Mouse (Mus musculus): ENCODE results near the gene Srrm1.

Srrm1 gene

DNA sequence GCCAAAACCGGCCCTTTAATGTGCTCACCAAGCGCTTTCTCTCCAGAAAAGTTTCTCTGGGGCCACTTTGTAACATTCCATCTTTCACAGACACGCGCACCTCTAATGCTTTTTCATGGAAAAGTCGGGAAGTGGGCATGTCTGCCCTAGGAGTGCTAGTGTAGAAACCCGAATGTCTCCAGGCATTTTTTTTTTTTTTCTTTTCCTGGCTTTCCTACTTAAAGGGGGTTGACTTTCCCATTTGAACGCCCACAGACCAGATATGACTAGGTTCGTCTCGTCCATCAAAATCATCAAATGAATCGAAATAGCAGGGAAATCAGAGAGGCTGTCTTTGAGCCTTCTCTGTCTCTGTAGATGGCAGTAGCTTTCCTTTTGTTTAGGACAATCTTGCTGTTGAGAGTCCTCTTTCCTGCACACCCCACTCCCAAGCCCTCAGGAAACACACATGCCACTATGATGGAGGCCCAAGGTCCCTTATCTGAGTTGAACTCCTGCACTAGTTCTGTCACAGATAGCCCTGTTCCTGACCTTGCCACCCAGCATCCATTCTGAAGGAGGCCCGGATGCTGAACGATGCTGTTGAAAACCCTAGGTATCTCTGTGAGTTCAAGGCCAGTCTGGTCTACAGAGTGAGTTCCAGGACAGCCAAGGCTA lies 801 bp upstream of the Srrm1 start:
- no peak for DNase-seq (ENCODE audit: low spot score)

DNA sequence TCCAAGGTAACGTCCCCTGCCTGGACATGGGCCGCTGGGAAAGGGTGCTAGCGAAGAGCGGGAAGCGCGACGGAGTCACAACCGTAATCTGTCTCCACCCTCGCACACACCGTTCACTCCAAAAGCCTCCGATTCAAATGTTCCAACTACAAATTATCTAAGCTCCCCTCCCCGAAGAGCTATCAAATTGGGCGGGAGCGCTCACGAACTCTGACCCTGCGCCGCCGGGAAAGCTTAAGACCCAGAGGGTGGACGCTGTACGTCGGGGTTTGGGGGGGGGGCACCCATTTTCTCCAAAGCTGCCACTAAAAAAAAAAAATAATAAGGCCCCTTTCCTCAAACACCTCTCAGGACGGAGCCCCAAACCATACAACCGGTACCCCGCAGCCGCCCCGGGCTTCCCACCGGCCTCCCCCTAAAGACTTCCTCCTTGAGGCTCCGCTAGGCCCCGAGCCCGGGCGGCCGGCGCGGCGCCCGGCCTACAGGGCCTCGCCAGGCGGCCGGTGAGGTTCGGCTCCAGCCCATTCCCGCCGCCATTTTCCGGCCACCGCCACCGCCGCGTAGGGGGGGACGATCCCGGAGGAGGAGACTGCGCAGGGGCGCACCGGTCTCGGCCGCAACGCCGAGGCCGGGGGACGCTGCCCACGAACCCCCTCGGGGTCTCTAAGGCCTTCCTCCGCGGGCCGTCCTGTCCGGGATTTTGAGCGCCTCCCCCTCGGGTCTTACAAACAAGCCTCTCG lies 625 bp downstream of the Srrm1 start:
- peak; percentile 72 for DNase-seq (ENCODE audit: low spot score)

DNA sequence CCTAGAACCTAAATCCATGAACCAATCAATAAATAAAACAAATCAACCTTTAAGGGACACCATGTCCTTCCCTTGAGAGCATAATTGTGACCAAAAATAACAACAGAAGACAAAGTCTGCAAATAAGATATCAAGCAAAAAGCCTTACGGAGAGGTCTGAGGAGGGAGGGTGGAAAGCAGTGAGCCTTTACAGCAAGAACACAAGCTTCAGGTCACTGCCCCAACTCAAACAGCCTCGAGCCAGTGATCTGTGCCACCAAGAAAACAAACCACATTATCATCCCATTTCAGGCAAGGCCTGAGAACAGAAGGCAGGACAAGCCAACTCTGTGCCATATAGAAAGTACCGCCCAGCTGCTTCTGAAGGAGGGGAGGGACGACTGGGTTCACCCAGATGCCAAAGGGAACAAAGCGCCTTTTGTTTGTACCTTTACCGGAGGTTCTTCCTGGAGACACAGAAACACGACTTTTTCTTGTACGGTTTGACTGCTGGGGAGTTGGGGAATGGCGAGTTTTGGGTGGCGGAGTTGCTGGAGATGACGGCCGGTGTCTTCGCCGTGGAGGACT lies 15.7 kb downstream of the Srrm1 start:
- DNase-seq (ENCODE audit: low spot score), result no peak

DNA sequence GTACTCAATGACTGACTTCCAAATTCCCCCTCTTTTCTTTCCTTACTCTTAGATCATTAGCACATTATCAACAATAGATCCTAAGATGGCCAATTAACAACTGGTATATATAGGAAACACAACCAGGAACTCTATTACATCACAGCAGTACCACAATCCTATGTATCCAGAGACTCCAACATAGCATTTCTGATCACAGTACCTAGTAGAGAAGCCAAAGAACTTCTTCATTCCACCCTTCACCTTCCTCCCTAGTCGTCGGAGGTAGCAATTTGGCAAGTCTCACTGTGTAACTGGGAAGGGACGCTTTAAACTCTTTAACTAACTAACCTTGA lies 17.1 kb downstream of the Srrm1 start:
- DNase-seq (ENCODE audit: low spot score), result no peak

DNA sequence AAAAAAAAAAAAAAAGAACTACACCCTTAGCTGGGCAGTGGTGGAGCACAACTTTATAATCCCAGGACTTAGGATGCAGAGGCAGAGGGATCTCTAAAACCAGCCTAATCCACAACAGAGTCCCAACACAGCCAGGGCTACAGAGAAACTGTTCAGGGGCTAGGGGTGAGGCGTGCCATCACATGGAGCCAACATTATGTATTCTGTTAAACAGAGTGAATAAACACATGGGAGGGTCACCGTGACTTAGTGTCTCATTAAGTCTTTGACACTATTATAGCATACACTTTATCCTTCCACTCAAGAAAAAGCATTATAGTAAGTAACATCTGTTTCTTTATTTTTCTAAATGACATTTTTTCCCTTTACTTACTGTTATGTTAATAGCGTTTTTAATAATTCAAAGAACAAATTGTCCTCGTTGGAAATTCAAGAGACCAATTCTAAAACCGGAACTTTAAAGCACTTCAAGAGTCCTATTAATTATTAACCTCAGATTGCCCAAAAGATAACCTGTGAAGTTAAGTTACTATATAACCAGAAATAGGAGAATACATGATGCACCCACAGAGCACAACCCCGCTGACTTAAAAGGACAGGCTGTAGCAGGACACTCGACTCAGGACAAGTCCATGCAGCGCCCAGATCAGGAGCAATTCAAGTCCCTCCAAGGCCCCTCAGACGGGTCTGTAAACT lies 17.6 kb downstream of the Srrm1 start:
- DNase-seq (ENCODE audit: low spot score), result no peak

DNA sequence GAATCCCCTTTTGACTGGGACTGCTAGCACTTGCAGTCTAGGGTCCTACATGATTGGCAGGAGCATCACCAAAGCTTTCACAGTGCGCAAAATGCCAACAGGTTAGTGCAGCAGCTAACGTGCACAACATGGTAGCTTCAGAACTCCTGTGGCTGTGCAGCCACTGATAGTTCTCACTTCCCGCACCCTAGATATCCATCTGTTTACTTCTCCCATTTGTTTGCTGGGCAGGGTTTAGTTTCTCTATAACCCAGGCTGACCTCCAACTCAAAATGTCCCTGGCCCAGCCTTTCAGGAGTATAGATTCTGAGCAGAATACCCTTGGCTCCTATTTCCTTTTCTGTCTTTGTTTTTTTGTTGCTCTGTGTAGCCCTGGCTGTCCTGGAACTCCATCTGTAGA lies 26.7 kb downstream of the Srrm1 start:
- no peak for DNase-seq (ENCODE audit: low spot score)

DNA sequence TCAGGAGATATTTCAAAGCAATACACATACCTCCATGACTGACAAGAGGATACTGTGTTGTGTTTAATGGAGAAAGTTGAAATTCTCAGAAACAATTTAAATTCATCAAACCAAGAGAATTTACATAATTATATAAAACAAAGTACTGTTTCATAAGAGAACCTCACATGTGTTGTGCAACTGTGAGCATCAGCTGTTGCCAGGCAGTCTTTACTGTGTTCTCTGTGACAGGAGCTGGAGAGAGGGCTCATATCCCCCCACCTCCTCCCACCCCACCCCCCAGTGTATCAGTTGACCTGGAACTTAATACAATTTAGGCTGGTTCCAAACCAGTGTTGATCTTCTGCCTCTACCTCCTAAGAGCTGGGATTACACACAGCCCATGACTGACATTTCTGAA lies 27.1 kb downstream of the Srrm1 start:
- no peak for DNase-seq (ENCODE audit: low spot score)

DNA sequence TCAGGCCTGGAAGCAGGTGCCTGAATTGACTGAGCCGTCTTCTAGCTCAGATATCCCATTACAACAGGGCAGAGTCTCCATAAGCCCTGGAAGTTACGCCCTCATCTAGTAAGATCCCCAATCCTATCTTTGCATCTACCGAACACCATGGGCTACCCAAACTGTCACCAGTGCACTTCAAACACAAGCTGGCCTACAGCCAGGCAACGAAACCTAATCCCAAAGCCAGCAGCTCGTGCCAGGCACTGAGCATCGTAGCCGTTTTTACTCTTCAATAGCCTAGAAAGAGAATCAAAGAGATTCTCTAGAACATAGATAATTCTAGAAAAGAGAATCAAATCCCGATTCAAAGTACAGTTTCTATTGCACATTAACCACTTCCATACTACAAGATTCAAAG lies 30.1 kb downstream of the Srrm1 start:
- DNase-seq (ENCODE audit: low spot score), result no peak

DNA sequence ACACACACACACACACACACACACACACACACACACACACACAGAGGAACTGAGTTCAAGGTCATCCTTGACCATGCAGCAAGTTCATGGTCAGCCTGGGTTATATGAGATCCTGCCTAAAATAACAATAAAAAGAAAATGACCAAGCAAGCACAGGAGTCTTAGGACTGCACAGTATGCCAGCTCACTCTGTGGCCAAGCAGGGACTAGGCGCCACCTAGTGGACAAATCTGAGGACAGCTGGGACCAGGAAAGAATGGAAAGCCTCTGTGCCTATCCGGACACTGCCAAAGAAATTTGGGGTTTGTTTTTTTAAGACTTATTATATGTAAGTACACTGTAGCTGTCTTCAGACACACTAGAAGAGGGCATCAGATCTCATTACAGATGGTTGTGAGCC lies 35.2 kb downstream of the Srrm1 start:
- DNase-seq (ENCODE audit: low spot score), result peak; percentile 81

DNA sequence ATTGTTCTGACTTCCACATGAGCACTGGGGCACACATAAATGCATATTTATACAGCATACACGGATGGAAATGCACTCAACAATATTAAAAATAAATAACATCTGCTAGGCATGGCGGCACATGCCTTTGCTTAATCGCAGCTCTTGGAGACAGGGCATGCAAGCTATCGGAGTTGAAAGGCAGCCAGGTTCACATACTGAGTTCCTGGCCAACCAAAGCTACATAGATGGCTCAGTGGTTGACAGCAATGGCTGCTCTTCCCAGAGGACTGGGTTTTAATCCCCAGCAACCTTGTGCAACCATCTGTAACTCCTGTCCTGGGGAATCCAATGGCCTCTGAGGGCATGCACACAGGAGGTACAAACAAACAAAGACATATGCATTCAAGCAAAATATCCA lies 35.6 kb downstream of the Srrm1 start:
- DNase-seq (ENCODE audit: low spot score), result no peak

DNA sequence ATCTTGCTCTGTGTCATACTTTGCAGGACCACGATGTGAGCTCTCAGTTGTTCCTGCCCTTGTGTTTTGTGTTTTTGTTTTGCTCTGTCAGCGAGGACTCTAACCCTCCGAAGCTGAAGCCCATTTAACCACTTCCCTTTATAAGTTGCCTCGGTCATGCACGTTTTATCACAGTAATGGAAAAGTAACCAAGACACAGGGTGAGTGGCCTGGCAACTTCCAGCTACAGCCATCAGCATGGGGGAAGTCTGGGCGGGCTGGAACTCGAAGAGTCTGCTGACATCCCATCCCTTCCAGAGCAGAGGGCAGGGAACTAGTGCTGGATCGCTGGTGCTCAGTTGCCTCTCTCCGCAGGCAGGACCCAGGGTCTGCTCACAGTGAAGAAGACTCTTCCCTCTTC lies 37.8 kb downstream of the Srrm1 start:
- DNase-seq (ENCODE audit: low spot score), result no peak

DNA sequence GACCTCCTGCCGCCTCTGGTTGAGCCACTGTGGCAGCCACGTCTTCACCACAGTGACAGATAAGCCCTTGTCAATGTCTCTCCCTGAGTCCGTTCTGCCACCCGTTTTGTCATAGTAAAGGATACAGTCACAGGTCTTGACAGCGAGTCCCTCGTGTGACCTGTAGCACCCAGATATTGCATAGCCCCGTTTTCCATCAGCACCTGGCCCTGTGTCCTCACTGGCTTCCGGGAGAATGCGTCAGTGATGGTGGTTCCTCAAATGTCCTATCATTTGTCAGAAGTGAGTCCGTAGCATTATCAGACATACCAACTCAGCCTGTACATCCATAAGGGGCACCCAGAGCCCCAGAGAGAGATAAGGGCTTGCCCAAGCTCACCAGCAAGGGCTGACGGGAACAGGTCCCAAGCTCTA lies 38.7 kb downstream of the Srrm1 start:
- DNase-seq (ENCODE audit: low spot score), result no peak

DNA sequence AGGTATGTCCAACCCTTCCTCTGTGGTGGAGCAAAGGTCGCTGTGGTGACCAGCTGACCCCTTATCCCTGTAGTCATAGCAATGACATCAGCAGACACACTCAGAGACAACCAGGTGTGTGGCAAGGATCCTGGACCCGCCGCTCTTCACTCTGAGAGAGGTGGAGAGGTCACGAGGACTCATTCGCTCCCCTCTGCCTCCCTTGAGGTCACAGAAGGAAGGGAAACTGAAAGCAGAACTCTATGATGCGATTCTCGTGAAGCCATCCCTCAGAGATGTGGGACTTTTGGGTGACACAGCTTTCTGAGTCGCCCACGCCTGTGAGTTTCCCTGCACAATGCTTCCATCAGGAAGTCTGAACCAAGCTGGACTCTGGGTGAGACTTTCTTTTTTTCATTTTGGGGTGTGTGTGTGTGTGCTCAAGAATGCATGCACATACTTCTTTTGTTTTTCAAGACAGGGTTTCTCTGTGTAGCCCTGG lies 39.3 kb downstream of the Srrm1 start:
- no peak for DNase-seq (ENCODE audit: low spot score)

DNA sequence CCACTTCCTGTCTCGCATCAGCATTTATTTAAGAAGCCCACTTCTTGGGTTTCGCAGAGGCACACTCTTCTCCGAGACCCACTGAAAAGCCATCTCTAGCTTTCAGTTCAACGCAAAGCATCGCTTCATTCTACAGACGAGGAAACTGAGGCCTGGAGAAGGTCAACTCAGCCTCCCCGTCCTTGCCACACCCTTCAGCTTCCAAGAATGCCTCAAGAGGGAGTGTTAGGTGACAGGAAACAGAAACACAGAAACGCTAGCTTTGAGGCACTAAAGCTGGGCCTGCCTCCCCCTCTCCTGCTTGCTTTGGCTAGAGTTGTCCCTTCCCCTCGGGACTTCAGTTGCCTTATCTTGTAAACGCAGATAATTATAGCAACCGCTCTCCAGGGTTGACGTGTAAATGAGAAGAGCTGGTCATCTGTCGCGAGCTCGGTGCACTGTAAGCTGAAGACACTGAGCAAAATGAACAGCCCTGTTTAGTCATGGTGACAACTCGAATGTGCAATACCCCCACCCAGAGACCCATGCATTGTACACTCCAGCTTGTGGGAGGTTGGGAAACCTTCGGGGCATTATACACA lies 39.9 kb downstream of the Srrm1 start:
- no peak for DNase-seq (ENCODE audit: low spot score)

DNA sequence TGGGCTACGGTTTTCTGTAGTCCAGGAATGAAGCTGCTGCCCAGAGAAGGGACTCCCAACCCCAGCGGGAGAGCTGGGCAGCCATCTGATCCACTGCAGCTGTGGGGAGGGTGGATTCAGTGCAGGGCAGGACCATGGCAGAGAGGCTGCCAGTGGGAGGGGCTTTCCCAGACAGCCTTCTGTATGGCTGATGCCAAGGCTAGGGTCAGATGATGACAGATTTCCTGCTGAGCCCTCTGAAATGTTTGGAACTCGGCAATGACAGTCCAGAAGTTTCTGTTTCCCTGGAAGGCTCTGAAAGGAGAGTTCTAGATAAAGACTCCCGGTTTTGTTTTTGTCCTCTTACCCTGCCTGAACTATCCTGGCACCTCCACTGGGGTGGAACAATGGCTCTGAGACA lies 40.4 kb downstream of the Srrm1 start:
- DNase-seq (ENCODE audit: low spot score), result peak; percentile 64

DNA sequence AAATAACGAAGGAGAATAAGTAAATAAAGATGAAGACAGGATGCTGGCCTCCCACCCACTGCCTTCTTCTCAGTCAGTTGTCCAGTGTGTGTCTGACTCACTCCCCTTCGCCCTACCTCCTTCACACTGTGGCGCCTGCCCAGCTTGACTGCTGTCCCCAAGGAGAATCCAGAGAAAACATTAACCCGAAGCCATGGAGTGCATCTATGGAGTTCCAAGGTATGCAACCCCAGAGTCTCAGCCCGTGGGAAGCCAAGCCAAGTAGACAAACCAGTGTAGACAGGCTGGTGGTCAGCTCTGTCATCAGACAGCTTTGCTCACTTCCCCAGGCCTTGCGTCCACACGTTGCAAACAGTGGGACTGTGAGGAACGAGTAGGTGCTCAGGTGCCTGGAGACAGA lies 42.8 kb downstream of the Srrm1 start:
- no peak for DNase-seq (ENCODE audit: low spot score)

DNA sequence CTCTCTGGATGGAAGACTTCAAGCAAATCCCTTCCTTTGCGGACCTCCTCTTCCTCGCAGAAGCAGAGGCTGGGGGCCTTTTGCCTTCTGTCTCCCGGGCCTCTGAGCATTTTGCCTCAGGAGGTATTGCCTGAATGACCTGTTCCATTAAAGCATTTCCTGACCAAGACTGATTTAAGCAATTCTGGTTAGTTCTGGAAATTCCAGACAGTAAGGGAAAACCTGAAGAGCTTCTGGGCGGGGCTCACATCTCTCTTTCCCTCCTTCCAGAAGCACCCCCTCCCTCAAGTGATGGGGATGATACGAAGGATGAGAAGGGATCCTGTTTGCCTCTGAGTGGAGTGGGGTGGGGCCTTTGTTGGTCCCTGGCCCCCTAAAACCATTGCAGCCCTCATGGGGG lies 43.4 kb downstream of the Srrm1 start:
- no peak for DNase-seq (ENCODE audit: low spot score)

DNA sequence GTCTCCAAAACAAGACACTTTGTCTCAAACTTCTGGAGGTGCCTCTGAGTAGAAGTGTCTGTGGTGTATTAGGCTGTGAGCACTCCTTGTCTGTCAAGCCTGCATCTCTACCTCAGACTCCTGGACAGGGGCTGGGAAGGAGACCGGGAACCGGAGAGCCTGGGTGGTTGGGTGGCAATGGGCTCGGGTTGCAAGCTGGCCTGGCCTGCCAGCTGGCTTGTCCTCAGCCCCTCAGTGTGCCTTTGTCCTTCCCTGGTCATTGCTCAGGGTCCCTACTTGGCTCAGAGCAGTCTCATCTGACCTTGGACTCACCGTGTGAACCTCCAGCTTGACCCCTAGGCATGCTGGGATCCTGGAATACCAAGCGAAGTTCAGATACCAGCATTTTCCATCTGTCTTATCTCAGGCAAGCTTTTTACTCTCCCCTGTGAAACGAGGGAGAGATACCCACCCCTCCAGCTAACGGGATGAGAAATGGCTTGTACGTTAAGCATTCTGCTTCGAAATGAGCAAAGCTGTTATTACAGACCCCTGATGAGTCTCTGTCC lies 43.9 kb downstream of the Srrm1 start:
- DNase-seq (ENCODE audit: low spot score), result no peak

DNA sequence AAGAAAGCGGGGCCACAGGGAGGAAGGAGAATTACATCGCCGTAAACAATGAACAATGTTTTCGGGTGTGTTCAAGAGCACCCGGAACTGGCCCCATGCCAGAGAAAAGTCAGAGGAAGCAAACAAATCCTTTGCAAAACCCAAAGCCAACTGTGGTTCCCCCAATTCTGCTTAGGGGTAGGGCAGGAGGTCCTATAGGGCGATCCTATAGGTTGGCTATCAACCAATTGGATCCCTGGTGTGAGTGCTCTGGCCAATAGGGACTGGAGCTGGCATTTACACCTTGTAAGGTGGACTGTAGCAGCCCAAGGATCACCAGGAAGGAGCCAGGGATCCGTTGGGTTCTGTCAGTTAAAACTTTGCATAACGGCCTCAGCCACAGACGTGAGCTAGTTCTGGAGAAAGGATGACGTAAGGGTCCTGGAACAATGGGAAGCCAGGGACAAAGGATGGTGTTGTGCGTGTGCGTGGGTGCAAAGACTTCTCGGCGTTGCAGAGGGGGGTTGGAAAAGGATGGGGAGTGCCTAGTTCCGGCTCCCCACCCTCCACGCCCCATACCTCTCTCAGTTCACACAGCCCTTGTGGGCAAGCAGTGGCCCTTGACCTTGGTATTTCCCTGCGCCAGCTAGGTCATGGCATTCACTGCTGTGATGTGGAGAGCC lies 46.0 kb downstream of the Srrm1 start:
- DNase-seq (ENCODE audit: low spot score), result peak; percentile 60

DNA sequence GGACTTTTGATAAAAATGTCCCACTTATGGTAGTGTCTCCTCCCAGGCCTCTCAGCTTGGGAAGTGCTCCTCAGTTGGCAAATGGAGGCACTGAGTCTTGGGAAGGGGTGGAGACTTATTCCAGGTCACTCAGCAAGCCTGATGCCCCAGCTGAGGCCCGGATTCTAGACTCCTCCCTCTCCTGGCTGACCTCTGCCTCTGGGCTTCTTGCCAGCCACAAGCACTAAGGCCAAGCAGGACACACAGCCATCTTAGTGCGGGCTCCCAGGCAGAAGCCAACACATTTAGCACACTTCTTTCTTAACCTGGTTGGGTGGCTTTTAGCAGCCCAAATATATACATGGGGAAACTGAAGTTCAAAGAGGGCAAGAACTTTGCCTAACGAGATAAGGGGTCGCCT lies 46.6 kb downstream of the Srrm1 start:
- no peak for DNase-seq (ENCODE audit: low spot score)

DNA sequence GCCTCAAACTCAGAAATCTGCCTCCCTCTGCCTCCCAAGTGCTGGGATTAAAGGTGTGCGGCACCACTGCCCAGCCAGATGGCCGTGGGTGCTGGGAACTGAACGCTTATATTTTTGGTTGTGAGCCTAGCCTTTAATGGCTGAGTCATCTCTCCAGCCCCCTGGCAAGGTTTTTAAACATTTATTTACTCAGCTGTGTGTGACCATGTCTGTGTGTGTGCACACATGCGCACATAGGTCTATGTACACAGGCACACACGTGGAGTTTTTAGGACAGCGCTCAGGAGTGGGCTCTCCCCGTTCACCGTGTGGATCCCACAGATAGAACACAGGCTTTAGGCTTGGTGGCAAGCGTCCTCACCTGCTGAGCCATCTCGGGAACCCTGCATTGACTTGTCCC lies 50.9 kb downstream of the Srrm1 start:
- DNase-seq (ENCODE audit: low spot score), result no peak

DNA sequence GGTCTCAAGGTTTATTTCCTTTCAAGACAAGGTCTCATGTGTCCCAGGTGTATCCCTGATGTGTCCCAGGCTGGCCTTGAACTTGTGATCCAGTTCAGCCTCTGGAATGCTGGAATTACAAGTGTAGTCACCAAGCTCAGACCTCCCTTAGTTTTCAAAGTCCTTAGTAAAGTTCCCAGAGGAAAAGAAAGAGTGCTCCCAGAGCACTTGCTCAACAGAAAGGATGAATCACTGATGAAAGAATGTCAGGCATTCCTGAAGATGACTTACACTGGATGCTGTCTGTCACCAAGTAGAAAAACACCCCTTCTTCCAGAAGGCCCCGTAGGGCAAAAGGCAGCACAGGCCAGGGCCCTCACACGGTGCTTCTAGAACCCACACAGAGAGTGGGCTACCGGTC lies 52.0 kb downstream of the Srrm1 start:
- no peak for DNase-seq (ENCODE audit: low spot score)
